Mouse (Mus musculus): ENCODE results near the gene 4931429L15Rik. TPM values are rescaled to one million over a fixed set of nuclear protein-coding genes. Genes with fewer than 3 reads are reported as not detected.

4931429L15Rik gene
- polyA plus RNA-seq, 1 experiment from 2014 or later, result not detected

DNA sequence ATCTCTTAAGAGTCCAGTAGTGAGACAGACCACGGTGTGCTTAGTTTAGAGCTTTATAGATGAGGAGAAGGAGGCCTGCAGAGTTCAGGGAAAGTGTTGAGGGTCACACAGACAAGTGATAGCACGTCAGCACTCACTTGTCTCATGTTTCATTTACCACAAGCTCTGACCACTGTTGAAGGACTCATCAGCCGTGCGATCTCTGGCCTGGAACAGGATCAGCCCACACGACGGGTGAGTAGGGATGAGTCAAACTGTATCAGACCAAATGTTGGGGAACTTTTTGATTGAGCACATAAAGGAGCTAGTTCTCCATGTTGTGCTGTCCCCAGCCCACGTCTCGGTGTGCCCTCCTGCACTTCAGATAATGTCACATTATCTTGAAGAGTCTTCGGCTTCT is 45.3 kb downstream of the 4931429L15Rik start:
- H3K9me3 ChIP-seq, result no peaks in the 10 kb centered on the region
- H3K27ac ChIP-seq, result no peak overlapping the region
- H3K4me2 ChIP-seq, result no peak overlapping the region
- 81% methylated on average over 9 of the region's 9 CpGs for WGBS
- peaks cover 44% of the 10 kb centered on the region for H3K36me3 ChIP-seq
- no peak for ATAC-seq (ENCODE audit: borderline replicate concordance, extremely low read depth, low FRiP score, low TSS enrichment)
- peaks cover 11% of the 10 kb centered on the region for H3K4me1 ChIP-seq
- no peak overlapping the region for H3K4me3 ChIP-seq
- no peak overlapping the region for H3K9ac ChIP-seq
- peaks cover 24% of the 10 kb centered on the region; the same call in 1 of the 2 replicates for H3K27me3 ChIP-seq

DNA sequence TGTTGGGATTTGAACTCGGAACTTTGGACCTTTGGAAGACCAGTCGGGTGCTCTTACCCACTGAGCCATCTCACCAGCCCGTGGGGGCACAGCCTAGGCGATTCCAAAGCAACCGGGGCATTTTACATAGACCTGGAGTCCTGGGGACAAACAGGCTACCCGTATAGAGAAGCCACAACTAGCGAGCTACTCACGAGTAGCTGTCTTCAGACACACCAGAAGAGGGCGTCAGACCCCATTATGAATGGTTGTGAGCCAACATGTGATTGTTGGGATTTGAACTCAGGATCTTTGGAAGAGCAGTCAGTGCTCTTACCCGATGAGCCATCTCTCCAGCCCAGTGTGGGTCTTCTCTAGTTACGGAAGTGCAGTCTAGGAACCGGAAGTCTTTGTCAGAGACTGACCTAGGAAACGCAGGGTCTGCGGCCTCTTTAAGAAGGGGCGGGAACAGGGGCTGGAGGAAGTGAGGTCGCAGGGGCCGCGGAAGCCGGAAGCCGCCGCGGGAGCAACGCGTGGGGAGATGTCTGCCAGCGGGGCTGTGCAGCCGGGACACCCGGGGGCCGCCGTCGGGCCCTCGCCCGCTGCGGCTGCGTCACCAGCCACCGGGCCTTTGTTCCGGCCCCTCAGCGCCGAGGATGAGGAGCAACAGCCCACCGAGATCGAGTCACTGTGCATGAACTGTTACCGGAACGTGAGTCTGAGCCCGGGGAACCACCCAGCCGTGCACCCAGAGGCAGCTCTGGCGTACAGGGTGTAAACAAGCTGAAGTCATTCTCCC is 46.9 kb downstream of the 4931429L15Rik start, which contains the start of gene Zpr1:
Gene Zpr1 (plus strand): TSS at position 388 of the 778 bp plus-strand sequence.
- H3K9ac ChIP-seq, result peak within 1 kb of the TSS; percentile 56
- ATAC-seq (ENCODE audit: borderline replicate concordance, extremely low read depth, low FRiP score, low TSS enrichment), result peak; percentile 94
- H3K4me3 ChIP-seq, result peak within 1 kb of the TSS; percentile 87
- peaks cover 11% of the 10 kb centered on the region for H3K4me1 ChIP-seq
- 5% methylated on average over 45 of the region's 45 CpGs for WGBS
- H3K4me2 ChIP-seq, result peak within 1 kb of the TSS; percentile 81
- peaks cover 36% of the 10 kb centered on the region for H3K36me3 ChIP-seq
- H3K27ac ChIP-seq, result peak within 1 kb of the TSS; percentile 55
- H3K27me3 ChIP-seq, result peaks cover 27% of the 10 kb centered on the region; the same call in 1 of the 2 replicates
- H3K9me3 ChIP-seq, result no peaks in the 10 kb centered on the region

DNA sequence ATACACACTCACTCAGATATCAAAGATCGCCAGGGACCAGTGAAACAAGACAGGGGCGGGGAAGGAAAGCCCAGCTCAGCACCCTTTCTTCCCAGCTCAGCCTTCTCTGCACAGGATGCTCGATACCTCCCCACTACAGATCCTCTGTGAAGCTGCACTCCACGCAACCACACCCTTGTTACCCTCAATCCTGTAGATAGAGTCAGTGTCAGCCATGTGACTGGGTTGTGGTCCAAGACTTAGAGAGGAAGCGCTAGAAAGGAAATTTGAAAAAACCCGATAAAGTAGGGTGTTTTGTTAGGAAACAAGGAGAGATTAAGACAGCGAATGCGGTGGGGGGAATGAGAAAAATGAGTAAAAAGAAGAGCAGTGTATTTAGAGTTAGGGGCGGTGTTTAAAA is 47.7 kb downstream of the 4931429L15Rik start:
- no peak for ATAC-seq (ENCODE audit: borderline replicate concordance, extremely low read depth, low FRiP score, low TSS enrichment)
- peaks cover 27% of the 10 kb centered on the region; the same call in 1 of the 2 replicates for H3K27me3 ChIP-seq
- peaks cover 28% of the 10 kb centered on the region for H3K36me3 ChIP-seq
- H3K4me3 ChIP-seq, result no peak overlapping the region
- H3K27ac ChIP-seq, result no peak overlapping the region
- no peak overlapping the region for H3K9ac ChIP-seq
- WGBS, result 77% methylated on average over 9 of the region's 9 CpGs
- peaks cover 11% of the 10 kb centered on the region for H3K4me1 ChIP-seq
- H3K4me2 ChIP-seq, result no peak overlapping the region
- no peaks in the 10 kb centered on the region for H3K9me3 ChIP-seq

DNA sequence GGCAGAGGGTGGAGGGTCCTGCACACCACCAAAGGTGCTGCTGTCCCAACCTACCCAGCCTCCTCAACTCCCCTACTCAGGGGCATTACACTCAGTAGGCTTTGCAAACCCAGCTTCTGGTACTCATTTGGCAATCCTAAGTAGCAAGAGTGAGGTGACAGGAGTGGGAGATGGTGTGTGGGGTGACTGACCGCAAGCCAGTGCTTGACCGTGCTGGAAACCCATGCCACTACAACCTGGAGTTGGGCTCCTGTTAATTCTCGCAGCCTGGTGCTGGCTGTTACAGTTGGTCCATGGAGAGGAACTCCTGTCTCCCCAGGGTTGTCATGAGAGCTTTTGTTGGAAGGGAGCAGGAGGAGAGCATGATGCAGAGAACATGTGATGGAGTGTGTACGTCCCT is 49.0 kb downstream of the 4931429L15Rik start:
- Histone ChIP-seq H3K27me3 (peaks cover 27% of the 10 kb centered on the region; the same call in 1 of the 2 replicates), H3K4me3 (no peak overlapping the region), H3K27ac (no peak overlapping the region), H3K4me2 (no peak overlapping the region), H3K4me1 (peaks cover 11% of the 10 kb centered on the region), H3K9me3 (no peaks in the 10 kb centered on the region), H3K36me3 (peaks cover 15% of the 10 kb centered on the region; the same call in 1 of the 2 replicates), H3K9ac (no peak overlapping the region)
- WGBS, result 90% methylated on average over 4 of the region's 4 CpGs
- no peak for ATAC-seq (ENCODE audit: borderline replicate concordance, extremely low read depth, low FRiP score, low TSS enrichment)

DNA sequence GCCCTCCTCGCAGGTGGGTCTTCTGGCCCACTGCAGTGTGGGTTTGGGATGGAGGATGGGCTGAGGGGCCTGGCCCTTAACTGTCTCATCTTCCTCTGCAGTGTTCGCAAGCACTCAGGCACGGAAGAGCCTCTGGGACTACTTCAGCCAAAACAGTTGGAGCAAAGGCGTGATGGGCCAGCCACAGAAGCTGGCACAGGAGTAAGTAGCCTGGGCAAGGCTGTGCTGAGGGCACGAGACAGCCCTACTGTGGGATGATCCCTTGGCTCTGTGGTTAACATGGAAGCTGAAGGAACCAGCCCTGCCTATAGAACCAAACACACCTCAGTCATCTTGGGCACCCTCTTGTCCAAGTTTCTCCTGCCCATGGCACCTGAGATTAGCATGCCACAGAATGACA is 50.7 kb downstream of the 4931429L15Rik start:
- Histone ChIP-seq H3K27me3 (peaks cover 27% of the 10 kb centered on the region; the same call in 1 of the 2 replicates), H3K4me3 (no peak overlapping the region), H3K4me2 (no peak overlapping the region), H3K4me1 (peaks cover 6% of the 10 kb centered on the region), H3K27ac (no peak overlapping the region), H3K9ac (no peak overlapping the region), H3K36me3 (no peaks in the 10 kb centered on the region), H3K9me3 (no peaks in the 10 kb centered on the region)
- ATAC-seq (ENCODE audit: borderline replicate concordance, extremely low read depth, low FRiP score, low TSS enrichment), result no peak
- 80% methylated on average over 5 of the region's 5 CpGs for WGBS

DNA sequence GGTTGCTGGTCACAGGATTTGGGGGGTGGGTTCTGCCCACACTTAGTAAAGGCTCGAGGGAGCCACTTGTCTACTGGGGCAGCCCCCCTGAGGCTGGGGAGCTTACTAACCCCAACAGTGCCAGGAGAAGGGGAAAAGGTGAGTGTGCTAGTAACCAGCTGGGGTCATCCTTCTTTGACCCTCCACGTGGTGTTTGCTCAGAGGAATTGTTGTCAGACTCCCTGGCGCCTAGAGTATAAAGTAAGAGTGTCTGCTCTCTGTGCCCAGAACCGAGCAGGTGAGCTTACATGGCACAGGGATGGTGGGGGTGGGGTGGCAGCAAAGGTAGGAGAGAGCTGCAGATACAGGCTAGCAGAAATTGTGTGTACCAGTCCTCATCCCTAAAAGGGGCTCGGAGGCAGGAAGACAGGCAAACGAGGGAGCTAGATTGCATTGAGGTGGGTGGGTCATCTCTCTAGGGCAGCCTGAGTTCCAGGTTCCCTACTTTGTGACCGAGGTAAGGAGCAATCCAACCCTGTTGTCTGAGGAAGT is 51.4 kb downstream of the 4931429L15Rik start, which contains the start of gene Apoa5:
Gene Apoa5 (plus strand): TSS at position 291 of the 531 bp plus-strand sequence.
- 41% methylated on average over 7 of the region's 7 CpGs for WGBS
- ATAC-seq (ENCODE audit: borderline replicate concordance, extremely low read depth, low FRiP score, low TSS enrichment), result no peak
- peaks cover 27% of the 10 kb centered on the region; the same call in 1 of the 2 replicates for H3K27me3 ChIP-seq
- H3K36me3 ChIP-seq, result no peaks in the 10 kb centered on the region
- no peak within 1 kb of the TSS for H3K27ac ChIP-seq
- H3K4me1 ChIP-seq, result no peaks in the 10 kb centered on the region
- H3K4me3 ChIP-seq, result no peak within 1 kb of the TSS
- H3K9me3 ChIP-seq, result no peaks in the 10 kb centered on the region
- no peak within 1 kb of the TSS for H3K4me2 ChIP-seq
- H3K9ac ChIP-seq, result no peak within 1 kb of the TSS

DNA sequence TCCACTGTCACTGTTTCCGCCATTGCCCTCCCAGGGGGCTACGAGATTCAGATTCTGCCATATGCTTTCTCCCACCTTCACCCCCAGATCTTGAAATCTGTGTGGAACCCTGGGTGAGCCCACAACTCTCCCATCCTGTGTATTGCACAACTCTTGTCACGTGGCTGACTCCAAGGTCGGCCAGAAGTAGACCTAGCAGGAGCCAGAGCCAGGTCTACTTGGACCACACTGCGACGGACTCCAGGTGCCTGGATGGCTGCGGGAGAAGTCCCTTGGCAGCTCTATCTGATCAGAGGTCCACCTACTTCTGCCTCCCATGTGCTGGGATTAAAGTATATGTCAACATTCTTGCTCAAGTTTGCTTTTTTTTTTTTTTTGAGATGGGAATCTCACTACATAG is 58.7 kb downstream of the 4931429L15Rik start:
- 75% methylated on average over 7 of the region's 7 CpGs for WGBS
- no peak overlapping the region for H3K27ac ChIP-seq
- H3K4me3 ChIP-seq, result no peak overlapping the region
- H3K9ac ChIP-seq, result no peak overlapping the region
- no peaks in the 10 kb centered on the region for H3K9me3 ChIP-seq
- H3K36me3 ChIP-seq, result no peaks in the 10 kb centered on the region
- no peak for ATAC-seq (ENCODE audit: borderline replicate concordance, extremely low read depth, low FRiP score, low TSS enrichment)
- H3K27me3 ChIP-seq, result no peaks in the 10 kb centered on the region
- H3K4me2 ChIP-seq, result no peak overlapping the region
- H3K4me1 ChIP-seq, result no peaks in the 10 kb centered on the region

DNA sequence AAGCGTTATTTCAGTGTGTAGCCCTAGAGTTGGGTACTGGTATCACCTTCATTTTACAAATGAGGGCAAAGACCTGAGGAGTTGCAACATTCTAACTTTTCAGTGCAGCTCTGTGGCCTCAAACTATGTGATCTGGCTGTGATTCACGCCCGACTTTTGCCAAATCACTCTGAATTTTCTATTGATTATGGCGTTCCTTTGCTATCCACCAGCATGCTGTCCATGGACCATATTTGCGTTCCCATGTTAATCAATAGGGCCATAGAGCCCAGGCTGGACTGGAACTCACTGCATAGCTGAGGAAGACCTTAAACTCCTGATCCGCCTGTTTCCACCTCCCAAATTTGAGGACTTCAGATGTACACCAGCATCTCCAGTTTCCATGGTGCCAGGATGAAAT is 60.7 kb downstream of the 4931429L15Rik start:
- H3K9me3 ChIP-seq, result no peaks in the 10 kb centered on the region
- H3K36me3 ChIP-seq, result no peaks in the 10 kb centered on the region
- no peak overlapping the region for H3K4me2 ChIP-seq
- no peak overlapping the region for H3K27ac ChIP-seq
- H3K27me3 ChIP-seq, result no peaks in the 10 kb centered on the region
- no peak overlapping the region for H3K4me3 ChIP-seq
- WGBS, result 82% methylated on average over 6 of the region's 6 CpGs
- no peaks in the 10 kb centered on the region for H3K4me1 ChIP-seq
- no peak for ATAC-seq (ENCODE audit: borderline replicate concordance, extremely low read depth, low FRiP score, low TSS enrichment)
- H3K9ac ChIP-seq, result no peak overlapping the region

DNA sequence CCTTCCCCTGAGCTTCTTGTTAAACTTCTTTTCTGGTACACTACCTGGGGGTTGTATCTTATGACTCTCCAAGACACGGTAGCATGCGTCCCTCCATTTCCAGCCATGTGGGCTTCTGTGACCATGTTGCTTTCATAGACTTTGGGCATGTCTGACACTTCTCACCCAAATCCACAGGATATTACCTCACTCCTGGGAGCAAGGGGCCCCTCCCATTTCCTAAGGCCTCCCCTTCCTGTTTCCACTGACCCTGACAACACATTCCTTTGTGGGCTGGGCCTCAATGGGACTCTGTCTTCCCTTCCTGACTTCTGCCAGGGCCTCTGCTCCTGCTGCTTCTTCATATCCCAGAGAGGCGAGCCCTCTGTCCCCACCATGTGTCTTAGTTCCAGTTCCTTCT is 62.2 kb downstream of the 4931429L15Rik start:
- no peaks in the 10 kb centered on the region for H3K4me1 ChIP-seq
- H3K36me3 ChIP-seq, result no peaks in the 10 kb centered on the region
- no peak overlapping the region for H3K4me3 ChIP-seq
- H3K4me2 ChIP-seq, result no peak overlapping the region
- WGBS, result 78% methylated on average over 3 of the region's 3 CpGs
- no peaks in the 10 kb centered on the region for H3K9me3 ChIP-seq
- no peaks in the 10 kb centered on the region for H3K27me3 ChIP-seq
- ATAC-seq (ENCODE audit: borderline replicate concordance, extremely low read depth, low FRiP score, low TSS enrichment), result no peak
- no peak overlapping the region for H3K27ac ChIP-seq
- H3K9ac ChIP-seq, result no peak overlapping the region

DNA sequence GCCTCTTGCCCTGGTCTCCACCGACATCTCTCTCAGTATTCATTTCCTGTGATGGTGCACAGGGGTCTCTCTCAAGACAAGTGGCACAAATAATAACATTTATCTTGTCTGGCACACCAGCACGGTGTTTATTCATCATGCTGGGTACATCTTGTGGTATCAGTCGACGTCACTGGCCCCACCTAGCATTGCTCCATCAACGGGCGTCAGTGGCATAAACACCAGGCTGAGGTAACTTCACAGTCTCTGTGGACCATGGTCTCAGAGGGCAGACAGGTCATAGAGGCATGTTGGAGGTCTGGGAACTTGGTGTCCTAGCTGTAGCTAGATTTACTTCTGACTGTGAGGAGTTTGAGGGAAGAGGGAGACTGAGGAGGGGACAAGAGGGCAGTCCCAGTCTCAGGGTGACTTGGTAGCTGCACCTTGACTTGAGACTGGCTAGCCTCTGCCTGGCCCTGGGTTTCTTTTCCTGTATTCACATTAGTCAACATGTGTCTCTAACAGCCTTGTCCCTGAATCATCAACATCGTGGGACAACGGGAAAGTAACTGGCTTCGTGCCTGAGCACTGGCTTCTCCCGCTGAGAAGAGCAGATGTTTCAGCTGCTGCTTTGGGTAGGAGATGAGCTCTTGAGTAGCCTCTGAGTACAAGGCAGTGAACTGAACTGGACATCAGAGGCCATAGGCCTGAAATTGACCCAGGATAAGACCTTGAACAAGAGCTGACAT is 63.0 kb downstream of the 4931429L15Rik start:
- H3K4me2 ChIP-seq, result no peak overlapping the region
- no peak overlapping the region for H3K27ac ChIP-seq
- no peaks in the 10 kb centered on the region for H3K36me3 ChIP-seq
- no peaks in the 10 kb centered on the region for H3K4me1 ChIP-seq
- no peak overlapping the region for H3K9ac ChIP-seq
- H3K27me3 ChIP-seq, result no peaks in the 10 kb centered on the region
- no peak for ATAC-seq (ENCODE audit: borderline replicate concordance, extremely low read depth, low FRiP score, low TSS enrichment)
- H3K4me3 ChIP-seq, result no peak overlapping the region
- whole genome bisulfite sequencing, result 75% methylated on average over 10 of the region's 10 CpGs
- H3K9me3 ChIP-seq, result no peaks in the 10 kb centered on the region

DNA sequence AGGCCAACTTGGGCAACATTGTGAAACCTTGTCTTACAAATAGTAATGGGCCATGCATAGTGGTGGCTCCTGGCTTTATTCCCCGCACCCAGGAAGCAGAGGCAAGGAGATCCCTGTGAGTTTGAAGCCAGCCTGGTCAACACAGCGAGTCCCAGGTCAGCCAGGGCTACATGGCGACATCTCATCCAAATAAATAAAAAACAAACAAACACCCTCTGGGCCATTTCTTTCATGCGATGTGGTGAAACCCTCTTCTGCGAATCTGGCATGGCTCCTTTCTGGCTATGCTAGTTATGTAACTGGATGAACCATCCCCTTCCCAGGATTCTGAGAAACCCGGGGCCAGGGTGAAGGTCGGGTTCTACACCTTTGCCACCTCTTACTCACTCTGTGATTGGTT is 63.6 kb downstream of the 4931429L15Rik start:
- no peaks in the 10 kb centered on the region for H3K36me3 ChIP-seq
- H3K9ac ChIP-seq, result no peak overlapping the region
- no peak for ATAC-seq (ENCODE audit: borderline replicate concordance, extremely low read depth, low FRiP score, low TSS enrichment)
- no peak overlapping the region for H3K4me2 ChIP-seq
- H3K27ac ChIP-seq, result no peak overlapping the region
- no peaks in the 10 kb centered on the region for H3K27me3 ChIP-seq
- no peak overlapping the region for H3K4me3 ChIP-seq
- no peaks in the 10 kb centered on the region for H3K9me3 ChIP-seq
- WGBS, result 75% methylated on average over 7 of the region's 7 CpGs
- H3K4me1 ChIP-seq, result no peaks in the 10 kb centered on the region
